Mouse (Mus musculus): Measurements from ENCODE around the gene Gcm2. TPM values are rescaled to one million over a fixed set of nuclear protein-coding genes. Genes with fewer than 3 reads are reported as not detected.
A peak's percentile ranks its signal among the peaks of the same experiment; 100 is the strongest.

The Gcm2 gene
- total RNA-seq (2015) = not detected in 2 replicates
- total RNA-seq (2017) = 0.26 TPM in 1 of 2 replicates, not detected in the other

- ATAC-seq (ENCODE audit: poor library complexity, severe bottlenecking) = no peak
These were observed at the start of gene Gcm2 for GRCm38 (mm10) chr13:41110935-41111334. TSS of gene Gcm2 (minus strand) at chr13:41111035.

- ATAC-seq (ENCODE audit: poor library complexity, severe bottlenecking) = no peak
These were observed 47.6 kb upstream of the Gcm2 start for GRCm38 (mm10) chr13:41158426-41158825.

GRCm38 (mm10) chr13:41153146-41153545, 42.3 kb upstream of the Gcm2 start:
- no peak for ATAC-seq (ENCODE audit: poor library complexity, severe bottlenecking)

GRCm38 (mm10) chr13:41146271-41146670, 35.4 kb upstream of the Gcm2 start:
- peak; percentile 64 for ATAC-seq (ENCODE audit: poor library complexity, severe bottlenecking)

GRCm38 (mm10) chr13:41145433-41145970, 34.7 kb upstream of the Gcm2 start:
- no peak for ATAC-seq (ENCODE audit: poor library complexity, severe bottlenecking)

GRCm38 (mm10) chr13:41134901-41135300, 24.1 kb upstream of the Gcm2 start:
- ATAC-seq (ENCODE audit: poor library complexity, severe bottlenecking) = no peak; the same call in 1 of the 2 replicates

- ATAC-seq (ENCODE audit: poor library complexity, severe bottlenecking) = no peak
These were observed 18.2 kb upstream of the Gcm2 start for GRCm38 (mm10) chr13:41129061-41129460.

- no peak for ATAC-seq (ENCODE audit: poor library complexity, severe bottlenecking)
These were observed 17.5 kb upstream of the Gcm2 start for GRCm38 (mm10) chr13:41128326-41128725.

GRCm38 (mm10) chr13:41123666-41124225, 12.9 kb upstream of the Gcm2 start:
- no peak for ATAC-seq (ENCODE audit: poor library complexity, severe bottlenecking)

- no peak for ATAC-seq (ENCODE audit: poor library complexity, severe bottlenecking)
These were observed 8.5 kb upstream of the Gcm2 start for GRCm38 (mm10) chr13:41119152-41119945.

GRCm38 (mm10) chr13:41113940-41114339, 3.1 kb upstream of the Gcm2 start, which contains the start of gene Sycp2l:
TSS of gene Sycp2l (plus strand) at chr13:41114307.
- ATAC-seq (ENCODE audit: poor library complexity, severe bottlenecking) = no peak

GRCm38 (mm10) chr13:41105541-41105940, 5.3 kb downstream of the Gcm2 start:
- ATAC-seq (ENCODE audit: poor library complexity, severe bottlenecking) = no peak

- peak; percentile 54 for ATAC-seq (ENCODE audit: poor library complexity, severe bottlenecking)
These were observed 6.9 kb downstream of the Gcm2 start for GRCm38 (mm10) chr13:41103841-41104525.

GRCm38 (mm10) chr13:41100031-41100430, 10.8 kb downstream of the Gcm2 start:
- ATAC-seq (ENCODE audit: poor library complexity, severe bottlenecking) = no peak

- ATAC-seq (ENCODE audit: poor library complexity, severe bottlenecking) = peak; percentile 31; the same call in 1 of the 2 replicates
These were observed 12.5 kb downstream of the Gcm2 start for GRCm38 (mm10) chr13:41098325-41098724.

- peak; percentile 90 for ATAC-seq (ENCODE audit: poor library complexity, severe bottlenecking)
These were observed 13.3 kb downstream of the Gcm2 start for GRCm38 (mm10) chr13:41097324-41098058.

- no peak for ATAC-seq (ENCODE audit: poor library complexity, severe bottlenecking)
These were observed 16.7 kb downstream of the Gcm2 start for GRCm38 (mm10) chr13:41094160-41094559.

GRCm38 (mm10) chr13:41091271-41091670, 19.6 kb downstream of the Gcm2 start:
- no peak for ATAC-seq (ENCODE audit: poor library complexity, severe bottlenecking)

GRCm38 (mm10) chr13:41088746-41089145, 22.1 kb downstream of the Gcm2 start:
- ATAC-seq (ENCODE audit: poor library complexity, severe bottlenecking) = no peak

- 0 out of 2 replicates have a peak, but pooled peaks have one; percentile 24 for ATAC-seq (ENCODE audit: poor library complexity, severe bottlenecking)
These were observed 25.7 kb downstream of the Gcm2 start for GRCm38 (mm10) chr13:41085140-41085539.

- peak; percentile 69 for ATAC-seq (ENCODE audit: poor library complexity, severe bottlenecking)
These were observed 26.3 kb downstream of the Gcm2 start for GRCm38 (mm10) chr13:41084521-41084920.

All from megakaryocyte, adult 5-6 weeks (primary cell).